Mouse (Mus musculus) kidney, adult 2 months (tissue): ENCODE measurements around the gene Ncapd2.

Experiments used
- CTCF ChIP-seq: fragments of 200-500 bp; conservative IDR thresholded peaks from 2 replicates; pipeline ENCODE4 v1.5.1; 2011; ENCODE audit warnings: low read depth, mild to moderate bottlenecking, control low read depth, low read length, moderate library complexity, mixed read lengths; ENCODE audit not compliant: insufficient read depth, insufficient read length
- POLR2A ChIP-seq: fragments of 200-500 bp; IDR thresholded peaks from one replicate; pipeline ENCODE4 v1.6.1; 2011; ENCODE audit warnings: low read depth, low read length, control low read depth

DNA sequence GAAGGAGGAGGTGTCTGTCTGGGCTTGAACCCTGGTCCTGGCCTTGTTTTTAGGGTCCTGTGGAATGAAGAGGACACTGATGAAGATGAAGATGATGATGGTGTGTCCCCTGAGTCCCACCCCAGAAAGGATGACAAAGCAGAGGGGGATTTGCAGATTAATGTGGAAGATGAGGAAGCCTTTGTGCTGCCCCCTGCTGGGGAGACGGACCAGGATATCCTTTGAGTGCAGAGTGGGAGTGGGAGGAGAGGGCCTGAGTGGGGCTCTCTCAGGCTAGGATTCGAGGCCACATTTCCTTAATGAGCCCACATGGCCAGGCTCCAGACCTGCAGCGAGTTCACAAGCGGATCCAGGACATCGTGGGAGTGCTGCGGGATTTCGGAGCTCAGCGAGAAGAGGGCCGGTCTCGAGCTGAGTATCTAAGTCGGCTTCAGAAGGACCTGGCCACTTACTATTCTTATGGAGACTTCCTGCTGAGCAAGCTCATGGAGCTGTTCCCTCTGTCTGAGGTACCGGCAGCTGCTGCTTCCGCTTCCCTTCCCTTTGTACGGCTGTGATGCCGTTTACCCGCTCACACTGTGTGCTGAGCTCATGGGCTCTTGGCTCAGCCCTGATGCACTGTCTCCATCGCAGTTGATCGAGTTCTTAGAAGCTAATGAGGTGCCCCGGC, 54.4 kb downstream of the Ncapd2 start:
- TF ChIP-seq CTCF: peak; percentile 53
- TF ChIP-seq POLR2A: no peak
